Mouse (Mus musculus): ENCODE measurements around the gene Slc25a4.

Gene Slc25a4

DNA sequence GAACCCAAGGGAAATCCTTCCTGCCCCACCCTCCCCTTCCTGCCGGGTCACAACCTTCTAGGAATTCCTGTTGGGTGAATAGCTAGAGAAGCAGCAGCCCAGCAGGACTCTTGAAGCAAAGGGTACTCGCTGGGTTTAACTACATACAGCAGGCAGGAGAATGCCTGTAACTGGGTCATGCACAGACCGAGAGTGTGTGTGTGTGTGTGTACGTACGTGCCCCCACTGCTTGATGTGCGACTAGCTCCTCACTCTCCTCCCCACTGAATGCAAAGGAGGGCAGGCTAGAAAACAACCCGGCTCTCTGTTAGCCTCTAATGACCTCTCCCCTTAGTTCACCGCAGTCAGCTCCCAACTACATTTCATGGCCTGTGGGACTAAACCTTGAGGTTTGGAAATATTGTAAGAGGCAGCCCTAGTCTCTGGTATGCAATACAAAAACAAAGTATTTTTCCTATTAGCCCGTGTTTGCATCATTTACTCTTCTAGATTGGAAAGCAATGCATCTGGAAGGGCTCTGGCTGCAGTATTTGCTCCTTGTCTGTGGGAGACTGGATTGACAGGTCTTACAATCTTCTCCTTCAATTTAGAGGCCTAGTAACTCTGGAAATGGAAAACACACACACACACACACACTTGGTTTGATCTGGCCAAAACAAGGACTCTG is 6.0 kb downstream of the Slc25a4 start:
- no peak for DNase-seq (ENCODE audit: low read depth, low spot score)

DNA sequence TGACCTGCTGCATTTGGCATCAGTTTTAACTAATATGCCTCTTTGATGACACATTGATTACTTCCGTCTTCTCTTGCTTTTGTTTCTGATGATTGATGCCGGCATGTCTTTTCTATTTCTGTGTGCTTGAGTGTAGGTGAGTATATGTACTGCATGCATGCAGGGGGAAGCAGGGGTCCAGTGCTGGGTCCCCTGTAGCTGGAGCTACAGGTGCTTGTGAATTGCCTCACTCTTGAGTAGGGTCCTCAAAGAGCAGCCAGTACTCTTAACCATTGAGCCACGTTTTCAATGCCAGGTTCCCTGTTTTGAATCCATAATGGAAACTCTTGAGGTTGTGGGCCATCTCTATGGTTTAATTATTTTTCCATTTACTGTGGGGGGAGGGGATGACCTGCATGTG is 6.8 kb downstream of the Slc25a4 start:
- no peak for DNase-seq (ENCODE audit: low read depth, low spot score)

- no peak for DNase-seq (ENCODE audit: low read depth, low spot score)
These were observed 8.7 kb downstream of the Slc25a4 start for GRCm38 (mm10) chr8:46202350-46202749.

- no peak for DNase-seq (ENCODE audit: low read depth, low spot score)
These were observed 13.4 kb downstream of the Slc25a4 start for GRCm38 (mm10) chr8:46197673-46198072.

DNA sequence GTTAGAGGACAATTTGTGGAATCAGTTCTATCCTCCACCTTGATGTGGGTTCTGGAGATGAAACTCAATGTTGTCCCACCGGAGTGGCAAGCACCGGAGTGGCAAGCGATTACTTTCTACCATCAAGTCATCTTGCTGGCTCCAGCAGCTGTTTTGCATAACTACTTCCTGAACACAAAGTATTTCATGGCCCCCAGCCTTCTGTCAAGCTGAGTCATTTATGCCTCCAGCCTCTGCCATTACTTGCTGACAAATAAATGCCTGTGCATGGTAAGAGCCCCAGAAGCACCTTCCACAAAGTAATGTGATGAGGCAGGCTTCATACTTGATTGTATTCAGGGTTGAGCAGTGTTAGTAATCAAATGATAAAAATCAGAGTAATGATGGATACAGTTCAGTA is 14.2 kb downstream of the Slc25a4 start:
- peak; percentile 41 for DNase-seq (ENCODE audit: low read depth, low spot score)

DNA sequence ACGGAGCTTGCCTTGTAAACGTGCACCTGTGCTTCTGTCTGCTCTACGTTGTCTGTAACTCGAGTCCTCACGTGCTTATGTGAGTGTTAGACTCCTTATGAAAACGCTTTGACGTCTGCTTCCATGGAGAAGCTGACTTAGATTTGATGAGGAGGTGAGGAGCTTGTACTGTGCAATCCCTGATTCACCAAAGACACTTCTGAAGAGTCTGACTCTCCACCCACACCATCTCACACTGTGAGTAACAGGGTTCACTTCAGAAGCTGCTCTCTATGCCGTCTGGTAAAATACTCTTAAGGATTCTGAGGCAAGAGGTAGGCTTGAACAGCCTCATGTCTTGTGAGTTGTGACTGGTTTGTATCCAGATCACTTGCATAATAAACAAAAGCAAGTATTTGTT is 18.0 kb downstream of the Slc25a4 start:
- DNase-seq (ENCODE audit: low read depth, low spot score) = peak; percentile 74

GRCm38 (mm10) chr8:46185361-46185760 is 25.7 kb downstream of the Slc25a4 start:
- peak; percentile 93 for DNase-seq (ENCODE audit: low read depth, low spot score)

- DNase-seq (ENCODE audit: low read depth, low spot score) = peak; percentile 34
These were observed 30.9 kb downstream of the Slc25a4 start for GRCm38 (mm10) chr8:46180136-46180535.

GRCm38 (mm10) chr8:46173651-46174050 is 37.4 kb downstream of the Slc25a4 start:
- no peak for DNase-seq (ENCODE audit: low read depth, low spot score)

DNA sequence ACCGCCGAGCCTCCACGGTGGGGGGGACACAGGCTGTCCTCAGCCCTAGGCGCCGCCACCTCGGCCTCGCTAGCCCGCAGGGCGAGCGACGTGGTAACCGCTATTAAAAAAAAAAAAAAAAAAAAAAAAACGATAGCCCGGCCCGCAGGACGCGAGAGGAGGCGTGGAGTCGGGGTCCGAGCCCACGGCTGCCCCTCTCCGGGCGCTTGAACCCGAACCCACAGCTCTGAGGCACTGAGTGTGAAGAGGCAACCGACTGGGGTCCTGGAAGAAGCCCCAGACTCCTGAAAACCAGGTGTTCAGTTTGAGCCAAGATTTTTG is 47.3 kb downstream of the Slc25a4 start:
- DNase-seq (ENCODE audit: low read depth, low spot score) = no peak

DNA sequence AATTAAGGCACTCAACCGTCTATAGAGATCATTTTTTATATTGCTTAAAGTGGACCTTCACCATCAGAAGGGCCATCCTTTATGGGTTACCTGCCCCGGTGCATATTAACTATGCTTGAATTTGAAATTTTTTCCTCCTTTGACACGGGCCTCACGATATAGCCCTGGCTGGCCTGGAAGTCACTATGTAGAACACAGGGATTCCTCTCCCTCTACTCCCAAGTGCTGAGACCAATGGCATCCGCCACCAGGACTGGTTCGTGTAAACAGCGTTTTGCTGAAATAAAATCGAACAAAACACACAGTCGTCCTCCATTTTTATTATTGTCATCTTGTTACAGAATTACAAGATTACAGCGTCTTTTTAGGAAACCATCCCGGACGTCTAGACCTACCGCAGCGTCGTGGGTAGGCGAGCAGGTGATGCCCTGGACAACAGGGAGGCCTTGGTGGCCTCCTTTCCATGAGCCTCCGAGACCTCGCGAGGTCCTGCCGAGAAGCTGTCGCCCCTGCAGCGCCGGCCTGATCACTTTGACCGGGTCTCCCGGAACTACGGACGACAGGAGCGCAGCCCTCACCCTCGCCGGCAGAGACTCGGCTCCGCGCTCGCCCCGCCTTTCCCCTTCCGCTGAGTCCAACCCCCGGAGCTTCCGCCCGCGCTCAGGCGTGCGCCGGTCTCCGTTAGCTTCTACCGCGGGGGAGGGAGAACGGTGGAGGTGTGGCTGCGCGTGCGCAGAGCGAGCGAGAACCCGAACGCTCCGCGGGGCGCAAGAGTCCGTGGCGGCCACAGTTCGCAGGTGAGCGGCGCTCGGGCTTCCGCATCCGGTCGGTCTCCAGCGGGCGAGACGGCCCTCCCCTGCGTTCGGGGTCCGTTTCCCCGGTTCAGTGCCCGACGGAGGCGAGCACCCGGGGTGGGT is 47.9 kb downstream of the Slc25a4 start:
- peak; percentile 99 for DNase-seq (ENCODE audit: low read depth, low spot score)
